Mouse (Mus musculus) ES-E14 (cell line): Measurements from ENCODE around the gene H6pd.

ENCODE experiments used
- CHD2 ChIP-seq: IDR thresholded peaks from 2 replicates; pipeline ENCODE4 v1.6.1; 2014; ENCODE audit warnings: mild to moderate bottlenecking, low read depth, low read length, inconsistent platforms
- HCFC1 ChIP-seq: IDR thresholded peaks from 2 replicates; pipeline ENCODE4 v1.6.1; 2012; ENCODE audit warnings: low read length, inconsistent platforms, borderline replicate concordance; ENCODE audit not compliant: insufficient read depth
- MAFK ChIP-seq: IDR thresholded peaks from 2 replicates; pipeline ENCODE4 v1.6.1; 2014; ENCODE audit warnings: mild to moderate bottlenecking, low read depth, low read length, inconsistent platforms; ENCODE audit not compliant: insufficient read depth
- ZC3H11A ChIP-seq: IDR thresholded peaks from 2 replicates; pipeline ENCODE4 v1.6.1; 2012; ENCODE audit warnings: low read depth, mild to moderate bottlenecking, inconsistent platforms, low read length, borderline replicate concordance
- ZNF384 ChIP-seq: IDR thresholded peaks from 2 replicates; pipeline ENCODE4 v1.6.1; 2012; ENCODE audit warnings: low read depth, low read length, inconsistent platforms

- TF ChIP-seq HCFC1 (no peak), ZNF384 (no peak), CHD2 (peak; percentile 47; the same call in 1 of the 2 replicates), MAFK (0 out of 2 replicates have a peak, but pooled peaks have one; percentile 16), ZC3H11A (no peak)
Measured at GRCm38 (mm10) chr4:149936921-149937320, 71.9 kb downstream of the H6pd start.
